Mouse (Mus musculus) embryonic facial prominence, embryonic 14.5 days (tissue): Measurements from ENCODE around the gene Uggt1. TPM values are rescaled to one million over a fixed set of nuclear protein-coding genes. Genes with fewer than 3 reads are reported as not detected.
A peak's percentile ranks its signal among the peaks of the same experiment; 100 is the strongest.

ENCODE experiments used
- ATAC-seq: fragments of 200-750 bp; cut with Nextera tagmentation; 2 replicates; pipeline ENCODE4 v1.8.0; 2017; ENCODE audit warnings: low read depth, moderate number of reproducible peaks, moderate TSS enrichment
- DNase-seq: peaks from one replicate; pipeline ENCODE4 v3.0.0-alpha.2; 2015; ENCODE audit warnings: low spot score
- H3K27ac ChIP-seq: fragments of 300-500 bp; sonication (generic); replicated peaks from 2 replicates; pipeline ENCODE4 v1.5.1; 2014; ENCODE audit warnings: low read depth, mild to moderate bottlenecking, low read length, moderate library complexity
- H3K27me3 ChIP-seq: fragments of 300-500 bp; sonication (generic); replicated peaks from 2 replicates; pipeline ENCODE4 v1.6.1; 2014; ENCODE audit warnings: low read length; ENCODE audit not compliant: control insufficient read depth, insufficient read depth
- H3K36me3 ChIP-seq: fragments of 300-500 bp; sonication (generic); 2 replicates; pipeline ENCODE4 v1.6.1; 2014; ENCODE audit warnings: low read length, mixed read lengths; ENCODE audit not compliant: control insufficient read depth, insufficient read depth
- H3K4me1 ChIP-seq: fragments of 300-500 bp; sonication (generic); 2 replicates; pipeline ENCODE4 v1.6.1; 2014; ENCODE audit warnings: antibody characterized with exemption, low read length; ENCODE audit not compliant: control insufficient read depth, insufficient read depth
- H3K4me2 ChIP-seq: fragments of 300-500 bp; sonication (generic); 2 replicates; pipeline ENCODE4 v1.6.1; 2014; ENCODE audit warnings: low read depth, mild to moderate bottlenecking, low read length, moderate library complexity, mixed read lengths
- H3K4me3 ChIP-seq: fragments of 300-500 bp; sonication (generic); 2 replicates; pipeline ENCODE4 v1.5.1; 2014; ENCODE audit warnings: low read depth, mild to moderate bottlenecking, low read length
- H3K9ac ChIP-seq: fragments of 300-500 bp; sonication (generic); 2 replicates; pipeline ENCODE4 v1.6.1; 2014; ENCODE audit warnings: low read depth, mild to moderate bottlenecking, low read length, moderate library complexity, mixed read lengths
- H3K9me3 ChIP-seq: fragments of 300-500 bp; sonication (generic); 2 replicates; pipeline ENCODE4 v1.6.1; 2016; ENCODE audit warnings: low read length; ENCODE audit not compliant: control insufficient read depth
- WGBS: fragments of 180-500 bp; shearing (Covaris S2); extraction: QIAGEN DNeasy Blood & Tissue Kit; methylation state at CpG from one replicate; pipeline ENCODE4 v1.1.7; 2014; 5-methylcytosine and 5-hydroxymethylcytosine counted together
- polyA plus RNA-seq: library from polyadenylated mRNA; unstranded; fragments of >200 nt; fragmentation: Nextera tagmentation; extraction: Ambion mirVana; gene quantifications from 2 replicates; pipeline ENCODE4 v1.2.1, GENCODE M21; 2014

The Uggt1 gene
- polyA plus RNA-seq, 1 experiment from 2014 or later, result 71.2 TPM

DNA sequence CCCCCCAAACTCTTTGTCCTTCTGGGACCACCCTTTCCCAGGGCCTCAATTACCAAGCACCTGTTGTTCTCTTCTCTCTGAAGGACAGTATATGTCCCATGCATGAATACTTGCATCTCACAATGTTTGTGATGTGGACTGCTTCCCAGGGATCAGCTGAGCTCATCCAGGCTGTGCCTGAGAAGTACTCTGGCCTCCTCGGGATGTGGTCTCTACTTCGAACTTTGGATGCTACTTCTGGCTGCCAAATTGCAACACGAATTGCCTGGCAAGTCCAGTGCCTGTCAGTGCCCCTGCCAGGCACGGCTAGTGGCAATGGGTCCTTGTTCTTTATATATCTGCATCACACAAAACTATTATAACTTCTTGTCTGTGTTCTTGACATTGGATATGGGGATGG, 134.5 kb downstream of the Uggt1 start:
- DNase-seq (no peak), ATAC-seq (no peak)
- no peaks in the 10 kb centered on the region for H3K27me3 ChIP-seq
- WGBS, result 88% methylated on average over 4 of the region's 4 CpGs
- no peak overlapping the region for H3K4me3 ChIP-seq
- no peak overlapping the region for H3K9ac ChIP-seq
- no peak overlapping the region for H3K4me2 ChIP-seq
- H3K27ac ChIP-seq, result no peak overlapping the region
- no peaks in the 10 kb centered on the region for H3K9me3 ChIP-seq
- H3K4me1 ChIP-seq, result no peaks in the 10 kb centered on the region
- peaks cover 17% of the 10 kb centered on the region for H3K36me3 ChIP-seq

DNA sequence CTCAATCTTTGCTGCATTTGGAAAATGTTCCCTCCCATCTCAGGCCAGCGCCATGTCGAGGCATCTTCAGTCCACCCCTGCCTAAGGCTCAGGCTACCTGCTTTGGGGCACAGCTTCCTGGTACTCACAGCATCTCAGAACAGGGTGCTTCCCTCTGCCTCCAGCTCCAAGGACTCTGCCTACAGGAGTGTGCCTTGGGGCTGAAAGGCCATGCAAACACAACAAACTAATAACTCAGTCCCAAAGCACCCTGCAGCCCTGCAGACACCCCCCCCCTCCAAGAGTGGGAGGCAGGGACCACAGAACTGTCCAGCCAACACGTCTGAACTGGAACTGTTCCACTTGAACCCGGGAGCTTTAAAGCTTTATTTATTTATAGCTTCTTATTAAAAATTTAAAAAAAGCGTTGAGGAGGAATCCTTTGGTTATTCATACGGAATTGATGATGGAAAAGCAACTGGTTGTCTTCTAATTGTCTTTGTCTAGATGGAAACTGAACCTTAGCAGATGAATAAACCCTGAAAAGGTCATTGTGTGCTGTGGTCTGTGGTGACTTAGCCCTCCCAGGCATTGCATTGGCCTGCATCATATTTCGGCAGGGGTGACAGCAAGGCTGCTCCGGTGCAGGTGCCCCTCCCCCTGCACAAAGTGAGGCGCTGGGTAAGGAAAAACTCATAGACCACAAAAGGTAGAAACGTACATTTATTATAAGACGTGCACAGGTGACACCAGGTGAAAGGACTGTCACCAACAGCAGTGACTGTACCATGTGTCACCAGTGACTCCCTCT, 138.4 kb downstream of the Uggt1 start:
- H3K27me3 ChIP-seq, result no peaks in the 10 kb centered on the region
- no peak overlapping the region for H3K27ac ChIP-seq
- no peak overlapping the region for H3K4me2 ChIP-seq
- WGBS, result 83% methylated on average over 11 of the region's 11 CpGs
- peaks cover 50% of the 10 kb centered on the region for H3K36me3 ChIP-seq
- no peak overlapping the region for H3K9ac ChIP-seq
- no peaks in the 10 kb centered on the region for H3K9me3 ChIP-seq
- no peak for DNase-seq
- no peak for ATAC-seq
- H3K4me3 ChIP-seq, result no peak overlapping the region
- H3K4me1 ChIP-seq, result no peaks in the 10 kb centered on the region

GRCm38 (mm10) chr1:36100371-36100770, 144.1 kb downstream of the Uggt1 start:
- DNase-seq, result no peak
- 92% methylated on average over 3 of the region's 3 CpGs for WGBS
- Histone ChIP-seq H3K27me3 (no peaks in the 10 kb centered on the region), H3K4me1 (0 out of 2 replicates have a peak, but pooled peaks cover 3% of the 10 kb centered on the region), H3K36me3 (peaks cover 39% of the 10 kb centered on the region), H3K9ac (no peak overlapping the region), H3K9me3 (no peaks in the 10 kb centered on the region), H3K4me2 (no peak overlapping the region), H3K27ac (no peak overlapping the region), H3K4me3 (no peak overlapping the region)
- no peak for ATAC-seq

DNA sequence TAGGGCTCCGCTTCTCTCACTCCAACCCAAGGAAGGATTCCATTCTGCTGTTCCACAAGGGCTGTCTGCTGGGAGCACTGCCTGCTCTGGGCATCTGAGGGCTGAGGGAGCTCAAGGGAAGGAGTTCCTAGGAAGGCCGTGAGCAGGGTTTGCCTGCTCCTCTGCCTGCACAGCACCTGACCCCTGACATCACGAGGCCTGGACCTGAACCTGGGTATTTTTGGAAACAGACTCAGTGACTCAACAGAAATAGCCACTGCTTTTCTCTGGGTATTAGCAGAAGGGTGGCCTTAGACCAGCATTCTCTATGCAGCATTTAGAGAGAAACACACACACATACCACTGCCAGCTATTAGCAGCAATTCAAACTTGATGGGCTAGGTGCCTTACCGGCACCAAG, 146.1 kb downstream of the Uggt1 start:
- 89% methylated on average over 4 of the region's 4 CpGs for WGBS
- no peak overlapping the region for H3K4me2 ChIP-seq
- no peak overlapping the region for H3K4me3 ChIP-seq
- H3K36me3 ChIP-seq, result peaks cover 35% of the 10 kb centered on the region
- DNase-seq (no peak), ATAC-seq (no peak)
- H3K9ac ChIP-seq, result no peak overlapping the region
- no peak overlapping the region for H3K27ac ChIP-seq
- H3K9me3 ChIP-seq, result no peaks in the 10 kb centered on the region
- H3K4me1 ChIP-seq, result 0 out of 2 replicates have a peak, but pooled peaks cover 6% of the 10 kb centered on the region
- no peaks in the 10 kb centered on the region for H3K27me3 ChIP-seq

- Histone ChIP-seq H3K4me2 (no peak overlapping the region), H3K27me3 (no peaks in the 10 kb centered on the region), H3K36me3 (peaks cover 25% of the 10 kb centered on the region), H3K9me3 (no peaks in the 10 kb centered on the region), H3K9ac (no peak overlapping the region), H3K4me1 (0 out of 2 replicates have a peak, but pooled peaks cover 6% of the 10 kb centered on the region), H3K4me3 (no peak overlapping the region), H3K27ac (no peak overlapping the region)
- DNase-seq, result peak; percentile 69
- 75% methylated on average over 12 of the region's 12 CpGs for WGBS
- ATAC-seq, result peak; percentile 68
Observed at GRCm38 (mm10) chr1:36095423-36096272, 148.9 kb downstream of the Uggt1 start.

- no peak overlapping the region for H3K27ac ChIP-seq
- no peak for DNase-seq
- H3K36me3 ChIP-seq, result peaks cover 21% of the 10 kb centered on the region
- H3K9me3 ChIP-seq, result no peaks in the 10 kb centered on the region
- ATAC-seq, result no peak
- H3K4me3 ChIP-seq, result no peak overlapping the region
- H3K9ac ChIP-seq, result no peak overlapping the region
- no peak overlapping the region for H3K4me2 ChIP-seq
- H3K4me1 ChIP-seq, result peaks cover 15% of the 10 kb centered on the region
- WGBS, result 95% methylated on average over 8 of the region's 8 CpGs
- H3K27me3 ChIP-seq, result no peaks in the 10 kb centered on the region
Observed at GRCm38 (mm10) chr1:36093741-36094140, 150.8 kb downstream of the Uggt1 start.

DNA sequence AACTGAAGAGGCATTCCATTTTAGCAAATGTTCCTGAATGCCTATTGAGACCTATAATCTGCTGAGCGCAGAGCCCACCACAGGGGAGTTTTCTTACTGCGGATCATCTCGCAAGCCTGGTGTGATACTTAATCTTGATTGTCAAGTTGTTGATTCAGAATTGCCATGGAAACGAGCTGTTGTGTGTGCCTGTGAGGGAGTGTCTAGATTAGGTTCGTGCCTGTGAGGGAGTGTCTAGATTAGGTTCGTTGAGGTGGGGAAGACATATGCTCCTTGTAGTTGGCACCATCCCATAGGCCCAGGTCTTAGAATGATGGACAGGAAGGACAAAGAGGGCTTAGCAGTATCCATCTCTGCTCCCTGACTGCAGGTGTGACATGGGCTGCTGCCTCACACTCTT, 153.3 kb downstream of the Uggt1 start:
- Histone ChIP-seq H3K27ac (no peak overlapping the region), H3K4me2 (no peak overlapping the region), H3K9ac (no peak overlapping the region), H3K4me1 (peaks cover 23% of the 10 kb centered on the region), H3K4me3 (no peak overlapping the region), H3K9me3 (no peaks in the 10 kb centered on the region), H3K36me3 (peaks cover 28% of the 10 kb centered on the region), H3K27me3 (no peaks in the 10 kb centered on the region)
- 84% methylated on average over 6 of the region's 6 CpGs for WGBS
- ATAC-seq (no peak), DNase-seq (no peak)

DNA sequence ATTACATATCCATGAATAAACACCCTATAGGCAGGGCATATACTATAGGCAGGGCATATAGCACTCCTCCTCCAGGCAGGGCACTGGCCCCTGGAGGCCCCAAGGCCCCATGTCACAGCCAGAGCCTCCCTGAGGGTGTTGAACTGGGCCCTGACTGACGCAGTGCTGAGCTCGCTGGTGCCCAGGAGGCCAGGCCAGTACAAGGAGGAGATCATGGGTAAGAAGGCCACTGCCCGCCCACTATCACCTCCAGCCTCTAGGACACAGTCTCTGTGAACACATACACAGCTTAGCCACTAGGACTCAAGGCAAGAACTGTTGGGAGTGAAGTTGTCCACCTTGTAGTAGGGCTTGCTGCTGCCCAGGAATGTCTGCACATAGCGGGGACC, 153.8 kb downstream of the Uggt1 start:
- Histone ChIP-seq H3K27ac (no peak overlapping the region), H3K4me2 (no peak overlapping the region), H3K9ac (no peak overlapping the region), H3K27me3 (no peaks in the 10 kb centered on the region), H3K36me3 (peaks cover 33% of the 10 kb centered on the region), H3K4me1 (peaks cover 23% of the 10 kb centered on the region), H3K9me3 (peaks cover 3% of the 10 kb centered on the region), H3K4me3 (no peak overlapping the region)
- DNase-seq (no peak), ATAC-seq (no peak)
- 97% methylated on average over 4 of the region's 4 CpGs for WGBS
